Mouse (Mus musculus) skeletal muscle tissue, adult 2 months (tissue): ENCODE results near the gene Zbed4.
A peak's percentile ranks its signal among the peaks of the same experiment; 100 is the strongest.
"Not testable (repeated sequence)": the region's sequence is repeated elsewhere in the genome, so short reads cannot be mapped to it uniquely, and the experiment has no call there.

ENCODE experiments used
- DNase-seq: peaks from one replicate; pipeline ENCODE4 v3.0.0-alpha.2; 2012; ENCODE audit warnings: low read depth, low spot score

The Zbed4 gene

GRCm38 (mm10) chr15:88751564-88752402 lies at the start of gene Zbed4:
Gene Zbed4 (plus strand): TSS chr15:88751660.
- DNase-seq: no peak

- DNase-seq: no peak
Measured at GRCm38 (mm10) chr15:88702501-88702900, 49.0 kb upstream of the Zbed4 start.

- no peak for DNase-seq
Measured at GRCm38 (mm10) chr15:88704284-88704683, 47.2 kb upstream of the Zbed4 start.

GRCm38 (mm10) chr15:88706320-88706719 lies 45.1 kb upstream of the Zbed4 start:
- no peak for DNase-seq

GRCm38 (mm10) chr15:88706987-88707386 lies 44.5 kb upstream of the Zbed4 start:
- not testable (repeated sequence) for DNase-seq

GRCm38 (mm10) chr15:88708204-88708603 lies 43.3 kb upstream of the Zbed4 start:
- DNase-seq: no peak

GRCm38 (mm10) chr15:88708657-88709511 lies 42.6 kb upstream of the Zbed4 start:
- peak; percentile 18 for DNase-seq

GRCm38 (mm10) chr15:88709878-88710277 lies 41.6 kb upstream of the Zbed4 start:
- no peak for DNase-seq

GRCm38 (mm10) chr15:88712501-88712900 lies 39.0 kb upstream of the Zbed4 start:
- DNase-seq: no peak

- DNase-seq: no peak
Measured at GRCm38 (mm10) chr15:88714021-88714589, 37.4 kb upstream of the Zbed4 start.

- no peak for DNase-seq
Measured at GRCm38 (mm10) chr15:88716350-88716749, 35.1 kb upstream of the Zbed4 start.

- DNase-seq: no peak
Measured at GRCm38 (mm10) chr15:88717239-88717638, 34.2 kb upstream of the Zbed4 start.

GRCm38 (mm10) chr15:88723205-88723604 lies 28.3 kb upstream of the Zbed4 start:
- no peak for DNase-seq

GRCm38 (mm10) chr15:88724311-88724710 lies 27.1 kb upstream of the Zbed4 start:
- DNase-seq: no peak

GRCm38 (mm10) chr15:88725036-88725435 lies 26.4 kb upstream of the Zbed4 start:
- no peak for DNase-seq

GRCm38 (mm10) chr15:88727204-88727603 lies 24.3 kb upstream of the Zbed4 start:
- no peak for DNase-seq

- no peak for DNase-seq
Measured at GRCm38 (mm10) chr15:88730717-88731116, 20.7 kb upstream of the Zbed4 start.

- no peak for DNase-seq
Measured at GRCm38 (mm10) chr15:88732405-88733020, 18.9 kb upstream of the Zbed4 start.

GRCm38 (mm10) chr15:88733041-88733751 lies 18.3 kb upstream of the Zbed4 start:
- DNase-seq: peak; percentile 38

- DNase-seq: peak; percentile 39
Measured at GRCm38 (mm10) chr15:88733834-88734571, 17.5 kb upstream of the Zbed4 start, which contains the start of gene Brd1. Gene Brd1 (minus strand): TSS chr15:88734233.
